Mouse (Mus musculus): ENCODE measurements around the gene Bloc1s6. TPM values are rescaled to one million over a fixed set of nuclear protein-coding genes. Genes with fewer than 3 reads are reported as not detected.

The Bloc1s6 gene
- 15.5 and 16.5 TPM in 2 replicates for polyA plus RNA-seq (2015; fragmentation: Nextera tagmentation; extraction: Ambion mirVana)

GRCm38 (mm10) chr2:122737894-122738830 is at the start of gene Bloc1s6:
Gene Bloc1s6 (plus strand): TSS chr2:122738503.
- Histone ChIP-seq H3K9me3 (replicated peaks; ENCODE audit: control insufficient read depth, low read length) (no peaks in the 10 kb centered on the region), H3K9ac (ENCODE audit: low read depth, low read length) (peak within 1 kb of the TSS; percentile 90), H3K4me1 (ENCODE audit: control insufficient read depth, low read depth, low read length) (peaks cover 2% of the 10 kb centered on the region), H3K4me2 (ENCODE audit: low read depth, low read length) (peak within 1 kb of the TSS; percentile 83), H3K4me3 (ENCODE audit: low read depth, low read length) (peak within 1 kb of the TSS; percentile 89), H3K36me3 (ENCODE audit: control insufficient read depth, insufficient read depth) (no peaks in the 10 kb centered on the region), H3K27ac (ENCODE audit: low read length) (peak within 1 kb of the TSS; percentile 80), H3K27me3 (ENCODE audit: control insufficient read depth, insufficient read depth, low read depth, low read length) (peaks cover 6% of the 10 kb centered on the region)
- peak; percentile 93 for ATAC-seq (ENCODE audit: low read depth)
- 1% methylated on average over 52 of the region's 59 CpGs for WGBS (ENCODE audit: insufficient replicate concordance)

- no peak for ATAC-seq (ENCODE audit: low read depth)
- Histone ChIP-seq H3K36me3 (ENCODE audit: control insufficient read depth, insufficient read depth) (no peaks in the 10 kb centered on the region), H3K9me3 (replicated peaks; ENCODE audit: control insufficient read depth, low read length) (no peaks in the 10 kb centered on the region), H3K9ac (ENCODE audit: low read depth, low read length) (no peak overlapping the region), H3K4me3 (ENCODE audit: low read depth, low read length) (no peak overlapping the region), H3K27ac (ENCODE audit: low read length) (no peak overlapping the region), H3K27me3 (ENCODE audit: control insufficient read depth, insufficient read depth, low read depth, low read length) (peaks cover 15% of the 10 kb centered on the region), H3K4me1 (ENCODE audit: control insufficient read depth, low read depth, low read length) (no peaks in the 10 kb centered on the region), H3K4me2 (ENCODE audit: low read depth, low read length) (no peak overlapping the region)
- WGBS (ENCODE audit: insufficient replicate concordance): 68% methylated on average over 2 of the region's 2 CpGs
Measured at GRCm38 (mm10) chr2:122697526-122697925, 40.8 kb upstream of the Bloc1s6 start.

- 58% methylated on average over 8 of the region's 8 CpGs for WGBS (ENCODE audit: insufficient replicate concordance)
- Histone ChIP-seq H3K27me3 (ENCODE audit: control insufficient read depth, insufficient read depth, low read depth, low read length) (peaks cover 30% of the 10 kb centered on the region), H3K4me1 (ENCODE audit: control insufficient read depth, low read depth, low read length) (no peaks in the 10 kb centered on the region), H3K4me3 (ENCODE audit: low read depth, low read length) (no peak overlapping the region), H3K9me3 (replicated peaks; ENCODE audit: control insufficient read depth, low read length) (no peaks in the 10 kb centered on the region), H3K4me2 (ENCODE audit: low read depth, low read length) (no peak overlapping the region), H3K36me3 (ENCODE audit: control insufficient read depth, insufficient read depth) (no peaks in the 10 kb centered on the region), H3K27ac (ENCODE audit: low read length) (no peak overlapping the region), H3K9ac (ENCODE audit: low read depth, low read length) (no peak overlapping the region)
- no peak for ATAC-seq (ENCODE audit: low read depth)
Measured at GRCm38 (mm10) chr2:122701012-122701411, 37.3 kb upstream of the Bloc1s6 start.

GRCm38 (mm10) chr2:122701871-122702180 is 36.5 kb upstream of the Bloc1s6 start:
- Histone ChIP-seq H3K4me1 (ENCODE audit: control insufficient read depth, low read depth, low read length) (no peaks in the 10 kb centered on the region), H3K36me3 (ENCODE audit: control insufficient read depth, insufficient read depth) (no peaks in the 10 kb centered on the region), H3K9me3 (replicated peaks; ENCODE audit: control insufficient read depth, low read length) (no peaks in the 10 kb centered on the region), H3K27me3 (ENCODE audit: control insufficient read depth, insufficient read depth, low read depth, low read length) (peaks cover 30% of the 10 kb centered on the region), H3K9ac (ENCODE audit: low read depth, low read length) (peak overlapping the region; percentile 47; the same call in 1 of the 2 replicates), H3K27ac (ENCODE audit: low read length) (no peak overlapping the region), H3K4me3 (ENCODE audit: low read depth, low read length) (peak overlapping the region; percentile 61), H3K4me2 (ENCODE audit: low read depth, low read length) (peak overlapping the region; percentile 34)
- WGBS (ENCODE audit: insufficient replicate concordance): under 1% methylated on average over 15 of the region's 15 CpGs
- no peak for ATAC-seq (ENCODE audit: low read depth)

GRCm38 (mm10) chr2:122702181-122703036 is 35.9 kb upstream of the Bloc1s6 start, which contains the start of gene Slc30a4:
Gene Slc30a4 (minus strand): TSS chr2:122702663.
- H3K4me3 ChIP-seq (ENCODE audit: low read depth, low read length): peak within 1 kb of the TSS; percentile 61
- peak; percentile 95 for ATAC-seq (ENCODE audit: low read depth)
- no peak within 1 kb of the TSS for H3K27ac ChIP-seq (ENCODE audit: low read length)
- H3K4me1 ChIP-seq (ENCODE audit: control insufficient read depth, low read depth, low read length): no peaks in the 10 kb centered on the region
- no peaks in the 10 kb centered on the region for H3K36me3 ChIP-seq (ENCODE audit: control insufficient read depth, insufficient read depth)
- H3K27me3 ChIP-seq (ENCODE audit: control insufficient read depth, insufficient read depth, low read depth, low read length): peaks cover 30% of the 10 kb centered on the region
- no peaks in the 10 kb centered on the region for H3K9me3 ChIP-seq (replicated peaks; ENCODE audit: control insufficient read depth, low read length)
- peak within 1 kb of the TSS; percentile 34 for H3K4me2 ChIP-seq (ENCODE audit: low read depth, low read length)
- WGBS (ENCODE audit: insufficient replicate concordance): under 1% methylated on average over 94 of the region's 111 CpGs
- peak within 1 kb of the TSS; percentile 47 for H3K9ac ChIP-seq (ENCODE audit: low read depth, low read length)

GRCm38 (mm10) chr2:122704572-122704971 is 33.7 kb upstream of the Bloc1s6 start:
- WGBS (ENCODE audit: insufficient replicate concordance): 60% methylated on average over 2 of the region's 2 CpGs
- H3K27ac ChIP-seq (ENCODE audit: low read length): no peak overlapping the region
- H3K4me3 ChIP-seq (ENCODE audit: low read depth, low read length): no peak overlapping the region
- ATAC-seq (ENCODE audit: low read depth): no peak
- H3K4me1 ChIP-seq (ENCODE audit: control insufficient read depth, low read depth, low read length): no peaks in the 10 kb centered on the region; the same call in 1 of the 2 replicates
- H3K9me3 ChIP-seq (replicated peaks; ENCODE audit: control insufficient read depth, low read length): no peaks in the 10 kb centered on the region
- peaks cover 30% of the 10 kb centered on the region for H3K27me3 ChIP-seq (ENCODE audit: control insufficient read depth, insufficient read depth, low read depth, low read length)
- H3K9ac ChIP-seq (ENCODE audit: low read depth, low read length): no peak overlapping the region
- H3K36me3 ChIP-seq (ENCODE audit: control insufficient read depth, insufficient read depth): no peaks in the 10 kb centered on the region
- H3K4me2 ChIP-seq (ENCODE audit: low read depth, low read length): no peak overlapping the region

- no peaks in the 10 kb centered on the region for H3K36me3 ChIP-seq (ENCODE audit: control insufficient read depth, insufficient read depth)
- no peaks in the 10 kb centered on the region for H3K9me3 ChIP-seq (replicated peaks; ENCODE audit: control insufficient read depth, low read length)
- no peak overlapping the region for H3K9ac ChIP-seq (ENCODE audit: low read depth, low read length)
- no peak overlapping the region for H3K27ac ChIP-seq (ENCODE audit: low read length)
- no peak overlapping the region for H3K4me3 ChIP-seq (ENCODE audit: low read depth, low read length)
- no peak overlapping the region for H3K4me2 ChIP-seq (ENCODE audit: low read depth, low read length)
- peaks cover 9% of the 10 kb centered on the region for H3K27me3 ChIP-seq (ENCODE audit: control insufficient read depth, insufficient read depth, low read depth, low read length)
- no peaks in the 10 kb centered on the region; the same call in 1 of the 2 replicates for H3K4me1 ChIP-seq (ENCODE audit: control insufficient read depth, low read depth, low read length)
- WGBS (ENCODE audit: insufficient replicate concordance): 37% methylated on average over 3 of the region's 3 CpGs
- ATAC-seq (ENCODE audit: low read depth): peak; percentile 27; the same call in 1 of the 2 replicates
Measured at GRCm38 (mm10) chr2:122708080-122708479, 30.2 kb upstream of the Bloc1s6 start.

GRCm38 (mm10) chr2:122709156-122709555 is 29.1 kb upstream of the Bloc1s6 start:
- no peak overlapping the region for H3K4me3 ChIP-seq (ENCODE audit: low read depth, low read length)
- no peak overlapping the region for H3K4me2 ChIP-seq (ENCODE audit: low read depth, low read length)
- H3K27me3 ChIP-seq (ENCODE audit: control insufficient read depth, insufficient read depth, low read depth, low read length): no peaks in the 10 kb centered on the region
- H3K4me1 ChIP-seq (ENCODE audit: control insufficient read depth, low read depth, low read length): no peaks in the 10 kb centered on the region; the same call in 1 of the 2 replicates
- H3K9me3 ChIP-seq (replicated peaks; ENCODE audit: control insufficient read depth, low read length): no peaks in the 10 kb centered on the region
- H3K36me3 ChIP-seq (ENCODE audit: control insufficient read depth, insufficient read depth): no peaks in the 10 kb centered on the region
- no peak overlapping the region for H3K9ac ChIP-seq (ENCODE audit: low read depth, low read length)
- WGBS (ENCODE audit: insufficient replicate concordance): 66% methylated on average over 1 of the region's 1 CpGs
- ATAC-seq (ENCODE audit: low read depth): no peak
- H3K27ac ChIP-seq (ENCODE audit: low read length): no peak overlapping the region
